Mouse (Mus musculus) liver, embryonic 14.5 days (tissue): ENCODE data around the gene Tufm. TPM values are rescaled to one million over a fixed set of nuclear protein-coding genes. Genes with fewer than 3 reads are reported as not detected.

ENCODE experiments used
- ATAC-seq: fragments of 200-750 bp; cut with Nextera tagmentation; 2 replicates; pipeline ENCODE4 v1.8.0; 2017; ENCODE audit warnings: moderate number of reproducible peaks, mild to moderate bottlenecking, moderate library complexity; ENCODE audit not compliant: insufficient read depth
- DNase-seq, 3 experiments: peaks; one replicate each; pipeline ENCODE4 v3.0.0-alpha.2; 2012 to 2013; ENCODE audit warnings: low read depth in 3 of 3, low spot score in 3 of 3
- H3K27ac ChIP-seq: fragments of 300-500 bp; sonication (generic); 2 replicates; pipeline ENCODE4 v1.5.1; 2014; ENCODE audit warnings: moderate library complexity, mild to moderate bottlenecking, control low read depth, inconsistent platforms
- H3K27me3 ChIP-seq: fragments of 300-500 bp; sonication (generic); 2 replicates; pipeline ENCODE4 v1.6.1; 2014; ENCODE audit warnings: mild to moderate bottlenecking, low read length, moderate library complexity; ENCODE audit not compliant: control insufficient read depth, insufficient read depth
- H3K36me3 ChIP-seq: fragments of 300-500 bp; sonication (generic); replicated peaks from 2 replicates; pipeline ENCODE4 v1.6.1; 2014; ENCODE audit warnings: low read depth; ENCODE audit not compliant: control insufficient read depth, insufficient read depth
- H3K4me1 ChIP-seq, 2 experiments: fragments of 200-500 bp in 1 of 2; fragments of 300-500 bp in 1 of 2; sonication (generic) in 1 of 2; replicated peaks; 2 replicates each; pipeline ENCODE4 v1.6.1; 2012 to 2014; ENCODE audit warnings: antibody characterized with exemption in 1 of 2, inconsistent platforms in 1 of 2, low read length in 1 of 2; ENCODE audit not compliant: control insufficient read depth in 2 of 2, insufficient read depth in 2 of 2
- H3K4me2 ChIP-seq: fragments of 300-500 bp; sonication (generic); 2 replicates; pipeline ENCODE4 v1.6.1; 2014; ENCODE audit warnings: low read depth, mild to moderate bottlenecking, control low read depth, moderate library complexity
- H3K4me3 ChIP-seq, 2 experiments: fragments of 200-500 bp in 1 of 2; fragments of 300-500 bp in 1 of 2; sonication (generic) in 1 of 2; 2 replicates each; pipeline ENCODE4 v1.5.1; 2012 to 2014; ENCODE audit warnings: low read depth in 2 of 2, low read length in 2 of 2, mild to moderate bottlenecking in 2 of 2, control low read depth in 1 of 2, inconsistent platforms in 1 of 2, moderate library complexity in 1 of 2; ENCODE audit not compliant: insufficient read depth in 1 of 2
- H3K9ac ChIP-seq: fragments of 300-500 bp; sonication (generic); replicated peaks from 2 replicates; pipeline ENCODE4 v1.6.1; 2014; ENCODE audit warnings: mild to moderate bottlenecking, control low read depth, moderate library complexity
- H3K9me3 ChIP-seq: fragments of 300-500 bp; sonication (generic); 2 replicates; pipeline ENCODE4 v1.6.1; 2016; ENCODE audit warnings: low read length, mixed read lengths; ENCODE audit not compliant: control insufficient read depth
- CTCF ChIP-seq: IDR thresholded peaks from 2 replicates; pipeline ENCODE4 v1.5.1; 2016; ENCODE audit warnings: antibody characterized with exemption, low read depth, control low read depth
- EP300 ChIP-seq: IDR thresholded peaks from 2 replicates; pipeline ENCODE4 v1.6.1; 2016; ENCODE audit warnings: antibody characterized with exemption, low read depth
- WGBS: fragments of 180-500 bp; shearing (Covaris S2); extraction: QIAGEN DNeasy Blood & Tissue Kit; methylation state at CpG from one replicate; pipeline ENCODE4 v1.1.7; 2014; ENCODE audit not compliant: insufficient replicate concordance; 5-methylcytosine and 5-hydroxymethylcytosine counted together
- polyA plus RNA-seq, 2 experiments: library from polyadenylated mRNA; depleted of rRNA in 1 of 2; stranded (reverse) in 1 of 2; unstranded in 1 of 2; fragments of >200 nt; fragmentation: Nextera tagmentation in 1 of 2; extraction: Ambion mirVana in 1 of 2; gene quantifications; 2 replicates each; pipeline versions ENCODE4 v1.2.1 to v1.2.3; 2012 to 2014

Gene Tufm
- polyA plus RNA-seq, 2 experiments, result 67.8 to 73.2 TPM

DNA sequence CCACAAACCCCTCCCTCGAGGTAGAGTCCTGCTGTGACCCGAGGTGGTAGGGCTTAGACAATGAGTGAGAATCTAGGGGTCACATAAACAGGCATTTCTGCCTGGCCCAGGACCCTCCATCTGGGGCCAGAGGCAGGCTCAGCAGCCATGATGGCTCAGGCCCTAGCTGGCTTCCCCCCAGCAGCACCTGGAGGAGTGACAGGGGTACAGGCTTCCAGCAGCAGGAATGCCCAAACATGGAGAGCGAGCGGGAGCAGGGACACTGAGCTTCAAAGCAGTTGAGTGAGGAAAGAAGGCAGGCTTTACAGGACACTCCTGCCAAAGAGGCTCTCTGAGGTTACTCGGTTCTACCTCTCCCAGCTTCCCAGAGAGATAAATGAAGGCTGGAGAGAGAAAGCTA is 22.3 kb upstream of the Tufm start:
- Histone ChIP-seq H3K36me3 (no peaks in the 10 kb centered on the region; the same call in 1 of the 2 replicates), H3K4me3 (no peak overlapping the region), H3K27me3 (no peaks in the 10 kb centered on the region), H3K4me2 (no peak overlapping the region), H3K4me1 (peaks cover 0 to 16% of the 10 kb centered on the region in 2 experiments; a peak in 2 of 4 replicates), H3K9ac (no peak overlapping the region), H3K9me3 (no peaks in the 10 kb centered on the region), H3K27ac (no peak overlapping the region)
- ATAC-seq (no peak), DNase-seq (no peak)
- TF ChIP-seq CTCF, result no peak
- TF ChIP-seq EP300, result no peak
- 51% methylated on average over 5 of the region's 5 CpGs for WGBS

DNA sequence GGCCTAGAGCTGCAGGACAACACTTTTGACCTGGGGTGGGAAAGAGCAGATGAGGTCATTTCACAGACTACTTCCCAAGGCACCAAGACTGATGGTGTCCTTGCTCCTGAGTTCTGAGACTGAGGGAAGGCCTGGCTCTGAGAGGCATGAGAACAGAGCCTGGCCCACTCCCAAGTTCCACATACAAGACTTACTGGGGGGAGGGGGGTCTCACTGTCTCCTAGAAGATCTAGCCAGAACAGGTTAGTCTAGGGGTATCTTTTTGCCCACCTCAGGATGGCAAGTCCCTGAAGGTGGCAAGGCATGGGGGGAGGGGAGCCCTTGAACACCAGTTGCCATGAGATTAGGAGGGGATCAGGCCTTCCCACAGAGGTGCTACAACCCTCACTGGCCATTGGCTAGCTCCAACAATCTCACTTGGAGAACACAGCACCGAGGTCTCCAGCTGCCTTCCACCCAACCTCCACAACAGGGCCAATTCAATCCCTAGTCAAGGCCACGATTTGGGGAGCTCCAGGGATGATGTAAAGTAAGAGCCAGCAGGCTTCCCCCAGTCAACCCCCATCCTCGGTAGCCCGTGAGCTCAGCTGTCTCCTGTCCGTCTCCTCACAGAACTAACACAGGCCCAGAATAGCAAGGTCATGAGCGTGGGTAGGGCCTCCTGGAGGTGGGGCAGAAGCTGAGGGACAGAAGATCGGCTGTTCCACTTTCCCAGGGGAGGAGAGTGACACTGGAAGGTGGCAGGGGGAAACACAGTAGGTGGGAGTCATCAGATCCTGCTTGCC is 21.7 kb upstream of the Tufm start:
- Histone ChIP-seq H3K4me2 (no peak overlapping the region), H3K36me3 (no peaks in the 10 kb centered on the region; the same call in 1 of the 2 replicates), H3K9ac (no peak overlapping the region), H3K27ac (no peak overlapping the region), H3K4me1 (peaks cover 0 to 16% of the 10 kb centered on the region in 2 experiments; a peak in 2 of 4 replicates), H3K4me3 (no peak overlapping the region), H3K9me3 (no peaks in the 10 kb centered on the region), H3K27me3 (no peaks in the 10 kb centered on the region)
- ATAC-seq, result no peak
- DNase-seq, result no peak
- 28% methylated on average over 7 of the region's 7 CpGs for WGBS
- TF ChIP-seq CTCF (no peak), EP300 (no peak)

DNA sequence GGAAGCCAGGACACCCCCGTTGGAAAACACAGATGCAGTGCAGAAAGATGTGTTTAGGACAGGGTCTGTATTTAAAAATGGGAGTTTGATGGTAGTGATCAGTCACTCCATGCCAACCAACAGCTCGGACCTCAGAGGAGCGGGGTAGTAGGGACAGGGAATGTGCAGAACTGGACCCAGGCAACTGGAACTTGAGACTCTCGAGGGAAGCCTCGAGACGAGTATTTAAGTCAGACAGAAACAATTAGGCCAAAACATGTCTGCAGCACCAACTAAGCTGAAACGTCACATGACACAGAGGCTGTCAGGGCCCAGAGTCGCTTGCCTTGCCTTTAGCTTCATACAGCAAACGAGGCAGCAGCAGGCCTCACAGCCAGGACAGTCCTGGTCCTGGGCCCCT is 21.0 kb upstream of the Tufm start:
- H3K9me3 ChIP-seq, result no peaks in the 10 kb centered on the region
- no peaks in the 10 kb centered on the region for H3K27me3 ChIP-seq
- no peak for ATAC-seq
- H3K27ac ChIP-seq, result no peak overlapping the region
- TF ChIP-seq CTCF (no peak), EP300 (no peak)
- H3K4me1 ChIP-seq, result peaks cover 0 to 18% of the 10 kb centered on the region in 2 experiments; a peak in 2 of 4 replicates
- H3K9ac ChIP-seq, result no peak overlapping the region
- no peak for DNase-seq
- no peaks in the 10 kb centered on the region; the same call in 1 of the 2 replicates for H3K36me3 ChIP-seq
- no peak overlapping the region for H3K4me2 ChIP-seq
- no peak overlapping the region for H3K4me3 ChIP-seq
- 62% methylated on average over 9 of the region's 9 CpGs for WGBS

DNA sequence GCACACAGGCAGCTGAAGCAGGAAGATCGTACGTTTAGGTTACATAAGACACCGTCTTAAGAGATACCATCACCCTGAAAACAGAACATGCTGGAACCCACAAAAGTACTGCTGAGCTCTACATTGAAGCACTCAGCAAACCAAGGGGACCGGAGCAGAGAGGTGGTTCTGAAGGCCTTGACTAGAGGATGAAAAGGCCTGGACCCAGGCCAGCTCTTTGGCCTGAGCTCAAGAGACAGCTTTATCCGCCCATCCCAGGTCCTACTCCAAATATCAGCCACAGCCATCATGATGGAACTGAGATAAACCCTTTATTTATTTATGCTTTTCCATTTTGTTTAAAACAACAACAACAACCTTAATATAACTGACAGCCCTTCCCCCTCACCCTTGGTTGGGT is 20.5 kb upstream of the Tufm start:
- H3K4me2 ChIP-seq, result no peak overlapping the region

DNA sequence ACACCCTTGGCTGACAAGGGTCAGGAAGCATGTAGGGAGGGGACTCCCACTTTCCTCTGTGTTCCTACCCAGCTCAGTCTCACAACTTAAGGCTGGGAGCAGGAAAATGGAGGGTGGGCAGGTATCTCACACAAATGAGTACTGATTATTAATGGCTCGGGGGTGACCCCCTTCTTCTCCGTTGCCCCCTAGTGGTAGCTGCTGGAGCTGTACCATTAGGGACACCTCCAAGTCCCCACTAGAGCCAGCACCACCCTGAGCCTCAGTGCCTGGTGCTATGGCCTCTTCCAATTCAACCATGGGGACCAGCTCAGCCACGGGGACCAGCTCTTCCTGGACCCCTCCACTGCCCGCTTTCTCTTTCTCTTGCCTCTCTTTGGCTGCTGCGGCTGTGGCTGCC is 19.9 kb upstream of the Tufm start:
- H3K4me3 ChIP-seq, result no peak overlapping the region
- ATAC-seq (peak; percentile 36; the same call in 1 of the 2 replicates), DNase-seq (peak in 2 of 3 experiments; percentile 36 to 37)
- no peak overlapping the region for H3K9ac ChIP-seq
- H3K4me1 ChIP-seq, result peaks cover 0 to 18% of the 10 kb centered on the region in 2 experiments; a peak in 2 of 4 replicates
- TF ChIP-seq EP300 (no peak), CTCF (peak; percentile 87)
- no peak overlapping the region for H3K4me2 ChIP-seq
- no peaks in the 10 kb centered on the region for H3K27me3 ChIP-seq
- WGBS, result 52% methylated on average over 5 of the region's 5 CpGs
- no peaks in the 10 kb centered on the region; the same call in 1 of the 2 replicates for H3K36me3 ChIP-seq
- no peak overlapping the region for H3K27ac ChIP-seq
- no peaks in the 10 kb centered on the region for H3K9me3 ChIP-seq

More for the DNA sequence above, 20.5 kb upstream of the Tufm start:
- peaks cover 0 to 18% of the 10 kb centered on the region in 2 experiments; a peak in 2 of 4 replicates for H3K4me1 ChIP-seq
- H3K9me3 ChIP-seq, result no peaks in the 10 kb centered on the region
- ATAC-seq, result no peak
- H3K9ac ChIP-seq, result no peak overlapping the region
- no peaks in the 10 kb centered on the region; the same call in 1 of the 2 replicates for H3K36me3 ChIP-seq
- H3K4me3 ChIP-seq, result no peak overlapping the region
- DNase-seq, result no peak
- no peak overlapping the region for H3K27ac ChIP-seq
- 68% methylated on average over 5 of the region's 5 CpGs for WGBS
- no peak for TF ChIP-seq EP300
- TF ChIP-seq CTCF, result no peak
- H3K27me3 ChIP-seq, result no peaks in the 10 kb centered on the region
